Mouse (Mus musculus) bone marrow, adult 2 months (tissue): ENCODE results near the gene Adamts14.

Experiments used
- CTCF ChIP-seq: fragments of 200-500 bp; IDR thresholded peaks from 2 replicates; pipeline ENCODE4 v1.5.1; 2011; ENCODE audit warnings: low read length, control low read depth; ENCODE audit not compliant: control insufficient read depth, insufficient read depth
- POLR2A ChIP-seq: fragments of 200-500 bp; IDR thresholded peaks from 2 replicates; pipeline ENCODE4 v1.6.1; 2011; ENCODE audit warnings: low read depth, mild to moderate bottlenecking, control low read depth, low read length, borderline replicate concordance; ENCODE audit not compliant: control insufficient read depth

DNA sequence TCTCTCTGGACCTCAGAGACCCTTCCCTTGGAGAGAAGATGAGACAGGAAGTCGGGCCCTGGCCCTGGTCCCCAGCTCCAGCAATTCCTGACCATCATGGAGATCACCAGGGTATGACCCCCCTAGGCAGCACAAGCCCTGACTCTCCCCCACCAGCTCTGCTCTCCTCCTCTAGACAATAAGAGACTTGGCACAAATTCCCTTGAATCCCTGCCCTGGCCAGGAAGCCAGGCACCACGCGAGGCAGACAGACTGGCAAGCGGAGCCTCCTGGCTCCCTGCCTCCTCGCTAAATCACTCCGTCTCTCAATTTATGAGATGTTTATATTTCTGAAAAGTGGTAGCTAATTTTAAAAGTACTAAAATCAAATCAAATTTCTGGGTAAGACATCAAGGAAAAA lies 18.5 kb downstream of the Adamts14 start:
- no peak for TF ChIP-seq CTCF
- no peak for TF ChIP-seq POLR2A
